Mouse (Mus musculus) heart, embryonic 14.5 days (tissue): ENCODE measurements around the gene Gm11492. TPM values are rescaled to one million over a fixed set of nuclear protein-coding genes. Genes with fewer than 3 reads are reported as not detected.

Experiments used
- ATAC-seq: fragments of 200-750 bp; cut with Nextera tagmentation; 2 replicates; pipeline ENCODE4 v1.8.0; 2017; ENCODE audit warnings: low read depth, moderate TSS enrichment; ENCODE audit not compliant: insufficient number of reproducible peaks, insufficient read depth, low FRiP score
- H3K27ac ChIP-seq, 2 experiments: fragments of 200-500 bp in 1 of 2; fragments of 300-500 bp in 1 of 2; sonication (generic) in 1 of 2; replicated peaks in 1 of 2; 2 replicates each; pipeline ENCODE4 v1.5.1; 2012 to 2014; ENCODE audit warnings: low read depth in 2 of 2, low read length in 2 of 2, control low read depth in 1 of 2, mild to moderate bottlenecking in 1 of 2, mixed read lengths in 1 of 2; ENCODE audit not compliant: control insufficient read depth in 1 of 2, insufficient read depth in 1 of 2
- H3K27me3 ChIP-seq: fragments of 300-500 bp; sonication (generic); 2 replicates; pipeline ENCODE4 v1.6.1; 2014; ENCODE audit warnings: mild to moderate bottlenecking, low read length, control low read depth; ENCODE audit not compliant: control insufficient read depth, insufficient read depth
- H3K36me3 ChIP-seq: fragments of 300-500 bp; sonication (generic); 2 replicates; pipeline ENCODE4 v1.6.1; 2014; ENCODE audit warnings: mild to moderate bottlenecking, control low read depth, low read length, mixed read lengths; ENCODE audit not compliant: control insufficient read depth, insufficient read depth
- H3K4me1 ChIP-seq, 2 experiments: fragments of 200-500 bp in 1 of 2; fragments of 300-500 bp in 1 of 2; sonication (generic) in 1 of 2; 2 replicates each; pipeline ENCODE4 v1.6.1; 2012 to 2014; ENCODE audit warnings: low read length in 2 of 2, control low read depth in 1 of 2, mixed read lengths in 1 of 2; ENCODE audit not compliant: control insufficient read depth in 2 of 2, insufficient read depth in 2 of 2
- H3K4me2 ChIP-seq: fragments of 300-500 bp; sonication (generic); 2 replicates; pipeline ENCODE4 v1.6.1; 2014; ENCODE audit warnings: mild to moderate bottlenecking, low read length
- H3K4me3 ChIP-seq, 2 experiments: fragments of 200-500 bp in 1 of 2; fragments of 300-500 bp in 1 of 2; sonication (generic) in 1 of 2; 2 replicates each; pipeline ENCODE4 v1.5.1; 2012 to 2014; ENCODE audit warnings: low read length in 2 of 2, mild to moderate bottlenecking in 2 of 2, control low read depth in 1 of 2, low read depth in 1 of 2, moderate library complexity in 1 of 2; ENCODE audit not compliant: control insufficient read depth in 1 of 2, insufficient read depth in 1 of 2
- H3K9ac ChIP-seq: fragments of 300-500 bp; sonication (generic); 2 replicates; pipeline ENCODE4 v1.6.1; 2014; ENCODE audit warnings: mild to moderate bottlenecking, low read length
- H3K9me3 ChIP-seq: fragments of 300-500 bp; sonication (generic); 2 replicates; pipeline ENCODE4 v1.6.1; 2016; ENCODE audit warnings: low read length, control low read depth; ENCODE audit not compliant: control insufficient read depth
- WGBS: fragments of 180-500 bp; shearing (Covaris S2); extraction: QIAGEN DNeasy Blood & Tissue Kit; methylation state at CpG from one replicate; pipeline ENCODE4 v1.1.7; 2014; 5-methylcytosine and 5-hydroxymethylcytosine counted together
- polyA plus RNA-seq: library from polyadenylated mRNA; unstranded; fragments of >200 nt; fragmentation: Nextera tagmentation; extraction: Ambion mirVana; gene quantifications from 2 replicates; pipeline ENCODE4 v1.2.1, GENCODE M21; 2014

Gene Gm11492
- polyA plus RNA-seq, 1 experiment from 2014 or later, result not detected

DNA sequence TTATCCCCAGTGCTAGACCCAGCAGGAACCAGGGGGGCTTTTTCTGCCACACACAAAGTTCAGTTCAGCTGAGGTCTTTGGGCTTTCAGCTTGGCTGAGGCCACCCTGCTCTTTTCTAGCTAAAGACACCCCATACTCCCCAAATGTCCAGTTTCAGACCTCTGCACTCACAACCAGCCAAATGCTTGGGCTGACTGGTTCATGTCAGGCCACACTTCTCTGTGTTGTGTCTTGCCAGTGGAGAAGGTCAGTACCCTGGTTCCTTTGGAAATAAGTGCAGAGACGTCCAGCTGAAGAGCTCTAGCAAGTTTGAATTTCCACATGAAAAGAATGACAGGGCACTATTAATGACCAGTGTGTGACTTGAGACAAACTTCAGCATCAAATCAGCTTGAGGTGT lies 13.3 kb downstream of the Gm11492 start:
- Histone ChIP-seq H3K9ac (no peak overlapping the region), H3K36me3 (no peaks in the 10 kb centered on the region), H3K4me1 (peaks cover 15 to 28% of the 10 kb centered on the region in 2 experiments), H3K4me3 (no peak overlapping the region), H3K4me2 (peak overlapping the region; percentile 77), H3K9me3 (no peaks in the 10 kb centered on the region), H3K27ac (peak overlapping the region in 1 of 2 experiments; percentile 65; a peak in 2 of 4 replicates), H3K27me3 (no peaks in the 10 kb centered on the region)
- WGBS, result 33% methylated on average over 1 of the region's 1 CpGs
- no peak for ATAC-seq

DNA sequence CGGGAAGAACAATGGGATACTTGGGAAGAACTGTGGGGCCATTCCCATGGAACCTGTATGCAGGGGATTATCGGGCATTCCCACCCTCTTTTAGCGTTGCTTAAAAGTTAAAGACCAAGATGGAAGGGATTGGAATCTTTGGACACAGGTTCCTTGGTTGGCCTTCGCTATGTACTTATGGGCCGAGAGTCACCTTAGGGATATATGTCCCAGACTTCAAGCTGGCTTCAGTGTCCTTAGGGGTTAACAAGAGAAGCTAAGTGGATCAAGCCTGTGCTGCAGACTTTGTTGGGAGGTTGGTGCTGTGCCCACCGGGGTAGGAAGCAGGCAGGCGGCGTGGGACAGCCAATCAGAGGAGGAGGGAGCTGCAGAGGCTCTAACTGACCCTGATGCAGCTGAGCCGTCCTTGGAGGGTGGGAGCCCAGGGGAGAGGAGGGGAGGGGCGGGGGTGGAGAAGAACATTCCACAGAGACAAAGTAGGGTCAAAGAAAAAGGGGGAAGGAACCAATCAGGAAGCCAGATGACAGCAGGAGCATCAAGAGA lies 14.2 kb downstream of the Gm11492 start:
- 59% methylated on average over 10 of the region's 10 CpGs for WGBS
- H3K27me3 ChIP-seq, result no peaks in the 10 kb centered on the region
- H3K9me3 ChIP-seq, result no peaks in the 10 kb centered on the region
- H3K27ac ChIP-seq, result no peak overlapping the region
- H3K4me2 ChIP-seq, result no peak overlapping the region
- no peak for ATAC-seq
- peaks cover 11 to 26% of the 10 kb centered on the region in 2 experiments for H3K4me1 ChIP-seq
- H3K36me3 ChIP-seq, result no peaks in the 10 kb centered on the region
- no peak overlapping the region for H3K9ac ChIP-seq
- H3K4me3 ChIP-seq, result no peak overlapping the region

DNA sequence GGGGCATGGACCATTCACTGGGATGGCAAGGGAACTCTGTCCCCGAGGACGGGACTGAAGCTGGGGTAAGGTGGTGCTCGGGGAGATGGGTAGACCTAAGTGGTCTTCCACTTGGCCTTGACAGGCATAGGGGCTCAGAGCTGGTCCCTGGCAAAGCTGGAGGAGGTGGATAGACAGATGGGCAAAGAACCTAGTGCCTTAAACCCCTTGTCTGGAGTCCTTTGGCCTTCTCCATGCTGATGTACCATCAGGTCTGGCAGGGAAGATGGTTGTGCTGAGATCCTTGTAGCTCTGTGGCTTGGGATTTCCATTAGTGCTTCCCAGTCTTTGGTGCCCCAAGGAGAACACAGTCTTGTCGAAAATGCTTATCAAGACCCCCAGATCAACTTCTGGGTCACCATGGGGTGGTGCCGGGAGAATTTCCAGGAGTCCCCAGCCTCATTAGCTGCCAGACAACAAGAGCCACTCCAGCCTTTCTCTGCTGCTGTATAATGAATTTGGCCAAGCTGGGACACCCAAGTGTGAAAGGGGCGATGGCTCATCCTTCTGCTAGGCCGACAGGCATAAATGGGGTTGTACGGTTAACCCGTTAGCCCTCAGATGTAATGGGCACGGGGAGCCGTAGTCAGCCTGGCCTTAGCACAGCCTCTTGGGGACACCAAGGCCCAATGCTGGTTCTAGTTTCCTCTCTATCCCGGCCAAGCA lies 14.9 kb downstream of the Gm11492 start:
- Histone ChIP-seq H3K9me3 (no peaks in the 10 kb centered on the region), H3K36me3 (no peaks in the 10 kb centered on the region), H3K4me1 (peaks cover 11 to 26% of the 10 kb centered on the region in 2 experiments), H3K4me2 (no peak overlapping the region), H3K27me3 (no peaks in the 10 kb centered on the region), H3K27ac (no peak overlapping the region), H3K4me3 (no peak overlapping the region), H3K9ac (no peak overlapping the region)
- WGBS, result 83% methylated on average over 12 of the region's 12 CpGs
- no peak for ATAC-seq

DNA sequence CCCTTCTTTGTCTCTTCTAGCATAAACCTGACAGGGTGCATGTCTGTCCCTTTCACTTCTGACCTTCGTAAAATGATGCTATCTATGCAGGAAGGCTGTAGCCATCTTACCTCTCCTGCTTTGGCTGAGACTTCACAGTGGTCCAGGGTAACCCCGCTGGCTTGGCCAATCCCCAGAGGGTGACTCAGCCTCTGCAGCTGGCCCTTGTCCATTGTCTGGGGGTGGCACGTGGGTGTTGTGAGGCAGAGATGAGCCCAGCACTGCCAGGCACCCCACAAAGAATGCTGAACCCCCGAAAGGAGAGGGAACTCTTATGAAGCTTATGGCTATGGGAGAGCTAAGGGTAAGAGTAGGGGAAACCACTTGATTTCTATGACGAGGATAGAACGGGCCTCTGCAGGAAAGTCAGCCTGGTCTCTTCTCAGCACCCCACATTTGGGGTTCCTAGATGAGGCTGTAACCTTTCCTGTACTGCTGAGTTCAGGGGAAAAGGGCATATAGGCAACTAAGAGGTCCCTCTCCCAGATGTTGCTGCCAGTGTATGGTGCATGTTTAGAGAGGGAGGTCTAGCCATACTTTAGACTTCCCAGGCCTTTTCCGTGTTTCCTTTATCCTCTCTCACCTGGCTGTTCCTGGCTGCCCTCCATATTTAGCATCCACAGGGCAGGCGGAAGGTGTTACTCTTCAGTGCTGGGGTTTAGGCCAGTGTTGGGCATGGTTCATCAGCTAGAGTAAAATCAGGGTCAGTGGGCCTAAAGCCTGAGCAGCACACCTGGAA lies 15.7 kb downstream of the Gm11492 start:
- H3K4me3 ChIP-seq, result no peak overlapping the region
- H3K27me3 ChIP-seq, result no peaks in the 10 kb centered on the region
- H3K9ac ChIP-seq, result no peak overlapping the region
- 85% methylated on average over 8 of the region's 8 CpGs for WGBS
- no peak overlapping the region for H3K27ac ChIP-seq
- no peaks in the 10 kb centered on the region for H3K36me3 ChIP-seq
- H3K9me3 ChIP-seq, result no peaks in the 10 kb centered on the region
- no peak overlapping the region for H3K4me2 ChIP-seq
- H3K4me1 ChIP-seq, result peaks cover 11 to 26% of the 10 kb centered on the region in 2 experiments
- no peak for ATAC-seq

DNA sequence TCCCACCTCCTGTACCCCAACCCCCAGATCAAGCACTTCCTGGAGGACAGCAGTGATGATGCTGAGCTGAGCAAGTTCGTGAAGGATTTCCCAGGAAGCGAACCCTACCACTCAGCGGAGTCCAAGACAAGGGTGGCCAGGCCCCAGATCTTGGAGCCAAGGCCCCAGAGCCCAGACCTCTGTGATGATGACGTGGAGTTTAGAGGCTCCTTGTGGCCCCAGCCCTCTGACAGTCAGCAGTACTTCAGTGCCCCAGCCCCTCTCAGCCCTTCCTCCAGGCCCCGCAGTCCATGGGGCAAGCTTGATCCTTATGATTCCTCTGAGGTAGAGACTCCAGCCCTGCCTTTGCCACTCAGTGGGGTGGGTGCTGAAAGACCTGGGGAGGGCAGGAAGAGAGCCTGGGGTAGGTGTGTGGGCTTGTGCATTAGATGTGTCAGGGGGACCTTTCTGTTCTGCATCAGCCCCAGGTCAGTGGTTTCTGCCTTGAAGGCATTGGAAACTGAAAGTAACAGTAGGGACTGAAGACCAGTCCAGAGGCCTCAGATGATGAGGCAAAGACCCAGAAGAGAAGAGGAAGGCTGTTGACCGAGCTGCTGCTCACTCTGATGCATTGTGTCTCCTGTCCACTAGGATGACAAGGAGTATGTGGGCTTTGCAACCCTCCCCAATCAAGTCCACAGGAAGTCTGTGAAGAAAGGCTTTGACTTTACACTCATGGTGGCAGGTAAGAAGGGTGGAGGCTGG lies 17.0 kb downstream of the Gm11492 start:
- H3K9me3 ChIP-seq, result no peaks in the 10 kb centered on the region
- H3K4me1 ChIP-seq, result peaks cover 3 to 18% of the 10 kb centered on the region in 2 experiments; a peak in 3 of 4 replicates
- no peaks in the 10 kb centered on the region for H3K27me3 ChIP-seq
- ATAC-seq, result no peak
- H3K27ac ChIP-seq, result no peak overlapping the region
- WGBS, result 80% methylated on average over 6 of the region's 6 CpGs
- H3K36me3 ChIP-seq, result no peaks in the 10 kb centered on the region
- no peak overlapping the region for H3K9ac ChIP-seq
- no peak overlapping the region for H3K4me3 ChIP-seq
- H3K4me2 ChIP-seq, result no peak overlapping the region

DNA sequence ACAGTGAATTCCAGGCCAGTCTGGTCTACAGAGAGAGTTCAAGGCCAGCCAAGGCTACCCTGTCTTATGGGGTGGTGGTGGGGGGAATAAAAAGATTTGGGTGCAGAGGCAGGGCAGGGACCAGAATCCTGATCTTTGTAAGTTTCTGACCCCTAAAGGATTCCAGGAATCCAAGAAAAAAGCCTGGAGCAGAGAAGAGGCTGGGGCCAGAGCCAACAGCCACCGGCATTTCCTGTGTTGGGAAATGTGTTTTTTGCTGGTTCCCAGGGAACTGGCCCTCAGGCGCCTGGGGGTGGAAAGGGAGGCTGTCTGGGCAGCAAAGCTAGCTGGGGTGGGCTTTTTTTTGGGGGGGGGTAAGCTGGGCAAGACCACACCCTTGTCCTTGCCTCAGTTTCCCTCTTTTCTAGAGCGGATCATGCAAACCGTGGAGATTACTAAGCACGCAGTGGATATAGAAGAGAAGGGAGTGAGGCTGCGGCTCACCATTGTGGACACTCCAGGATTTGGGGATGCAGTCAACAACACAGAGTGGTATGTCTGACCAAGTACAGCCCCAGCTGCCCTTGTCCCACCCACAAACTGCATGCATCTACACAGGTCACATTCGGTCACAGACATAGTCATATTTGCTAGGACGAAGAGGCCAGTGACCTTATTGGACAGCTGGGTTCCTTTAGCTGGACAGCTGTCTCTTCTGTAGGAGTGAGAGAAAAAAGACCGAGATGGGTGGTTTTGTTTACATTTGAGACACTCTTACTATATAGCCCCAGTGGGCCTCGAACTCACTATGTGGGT lies 18.5 kb downstream of the Gm11492 start:
- no peaks in the 10 kb centered on the region for H3K27me3 ChIP-seq
- 75% methylated on average over 10 of the region's 10 CpGs for WGBS
- peaks cover 4 to 12% of the 10 kb centered on the region in 2 experiments; a peak in 3 of 4 replicates for H3K4me1 ChIP-seq
- H3K9me3 ChIP-seq, result no peaks in the 10 kb centered on the region
- peak overlapping the region; percentile 32 to 61; a peak in 3 of 4 replicates for H3K27ac ChIP-seq
- H3K4me2 ChIP-seq, result no peak overlapping the region
- no peak overlapping the region for H3K4me3 ChIP-seq
- H3K9ac ChIP-seq, result no peak overlapping the region
- H3K36me3 ChIP-seq, result no peaks in the 10 kb centered on the region
- no peak for ATAC-seq
